Mouse (Mus musculus): ENCODE results near the gene Chchd3. TPM values are rescaled to one million over a fixed set of nuclear protein-coding genes. Genes with fewer than 3 reads are reported as not detected.

The Chchd3 gene
- polyA plus RNA-seq (2015; fragmentation: Nextera tagmentation; extraction: Ambion mirVana), result 127 and 131 TPM in 2 replicates

GRCm38 (mm10) chr6:33059735-33060576 is at the start of gene Chchd3:
TSS of gene Chchd3 (minus strand) at chr6:33060260.

Other genes with a start within 250 kb of the Chchd3 start
- 15.6 and 20.3 TPM in 2 replicates for gene Exoc4, start 188.8 kb upstream of the Chchd3 start, polyA plus RNA-seq (2015; fragmentation: Nextera tagmentation; extraction: Ambion mirVana)